Mouse (Mus musculus): Measurements from ENCODE around the gene Frmd6.
A peak's percentile ranks its signal among the peaks of the same experiment; 100 is the strongest.

The Frmd6 gene

DNA sequence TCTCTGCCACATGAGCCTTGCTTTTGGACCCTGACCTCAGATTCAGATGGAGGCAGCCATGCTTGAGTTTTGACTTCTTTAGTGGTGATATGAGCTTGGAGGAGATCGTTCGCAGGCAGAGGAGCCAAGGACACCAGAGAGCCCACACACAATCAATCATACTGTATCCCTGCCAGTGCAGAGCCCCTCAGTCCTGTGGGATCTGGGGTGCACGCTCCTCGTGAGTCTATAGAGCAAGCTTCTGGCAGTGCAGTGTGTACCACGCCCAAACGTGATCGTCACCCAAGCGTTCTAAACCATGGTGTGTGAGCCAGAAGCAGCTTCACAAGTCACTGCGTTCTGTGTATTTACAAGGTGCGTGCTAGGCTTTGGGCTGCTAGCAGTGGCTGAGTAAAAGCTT is 70.8 kb downstream of the Frmd6 start:
- DNase-seq (ENCODE audit: low spot score in 2 of 2) = no peak

DNA sequence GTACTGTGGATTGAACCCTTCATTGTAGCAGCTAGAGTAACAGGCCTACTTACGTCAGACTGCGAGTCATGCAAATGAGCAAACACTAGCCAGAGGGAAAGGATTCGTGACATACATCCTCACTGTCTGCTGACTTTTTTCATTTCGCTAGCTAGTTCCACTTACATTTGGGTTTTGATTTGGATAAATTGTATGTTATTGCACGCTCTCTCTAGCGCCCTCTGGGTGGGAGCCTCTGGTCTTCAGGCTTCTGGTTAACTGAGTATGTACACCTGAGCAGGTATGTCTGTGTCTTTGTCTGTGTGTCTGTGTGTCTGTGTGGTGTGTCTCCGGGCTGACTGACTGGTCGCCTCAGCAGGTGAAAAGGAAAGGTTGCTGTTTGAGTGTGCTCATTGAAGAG is 72.1 kb downstream of the Frmd6 start:
- DNase-seq (ENCODE audit: low spot score in 2 of 2) = no peak

DNA sequence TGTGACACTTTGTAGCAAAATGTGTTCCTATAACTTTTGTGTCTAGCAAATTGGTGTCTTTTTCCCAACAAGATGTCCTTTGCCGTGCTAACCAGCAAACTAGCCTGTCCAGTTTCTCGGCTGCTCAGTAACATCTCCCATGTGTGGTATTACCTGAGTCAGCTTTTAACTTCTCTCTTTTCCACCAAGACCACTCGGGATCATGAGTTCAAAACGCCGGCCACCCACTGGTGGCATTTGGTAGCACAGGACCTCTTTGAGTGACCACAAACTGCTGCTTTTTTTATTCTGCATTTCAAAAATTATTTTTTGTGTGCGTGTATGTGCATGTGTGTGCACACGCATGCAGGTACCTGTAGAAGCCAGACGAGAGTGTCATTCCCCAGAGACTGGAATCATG is 73.1 kb downstream of the Frmd6 start:
- no peak for DNase-seq (ENCODE audit: low spot score in 2 of 2)

DNA sequence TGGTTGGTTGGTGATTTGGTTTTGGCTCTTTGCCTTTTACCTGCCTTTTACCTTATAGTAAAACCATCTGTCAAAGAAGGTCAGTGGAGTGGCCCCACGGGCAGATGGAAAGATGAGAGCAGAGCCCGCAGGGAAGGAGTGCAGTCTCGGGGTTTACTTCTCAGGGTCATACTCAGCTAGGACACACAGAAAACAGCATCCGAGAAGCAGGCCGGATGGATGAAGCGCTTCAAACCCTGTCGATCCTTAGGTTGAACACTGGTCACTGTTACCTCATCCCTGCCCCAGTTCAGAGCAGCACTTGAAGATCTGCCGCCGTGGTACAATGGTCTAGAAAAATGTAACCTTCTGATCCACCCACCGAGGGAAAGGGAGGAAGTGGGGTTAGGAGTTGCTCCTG is 79.2 kb downstream of the Frmd6 start:
- DNase-seq (ENCODE audit: low spot score in 2 of 2) = no peak

DNA sequence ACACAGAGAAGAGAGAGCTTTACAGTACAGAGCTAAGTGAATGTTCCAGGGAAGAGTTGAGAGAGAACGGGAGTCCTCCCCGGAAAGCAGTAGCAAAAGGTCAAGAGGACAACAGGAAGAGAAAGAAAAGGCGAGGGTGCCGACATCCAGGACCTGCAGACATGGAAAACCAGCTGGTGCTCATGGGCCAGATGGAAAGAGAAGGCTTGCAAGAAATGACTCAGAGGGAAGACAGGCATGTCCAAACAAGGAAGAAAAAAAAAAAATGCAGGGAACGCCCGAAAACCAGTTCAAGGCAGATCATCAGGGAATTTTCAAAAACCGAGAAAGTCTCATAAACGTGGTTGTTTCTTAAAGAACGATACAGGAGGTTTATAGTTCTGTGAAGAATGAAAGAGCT is 81.6 kb downstream of the Frmd6 start:
- DNase-seq (ENCODE audit: low spot score in 2 of 2) = peak; percentile 73

DNA sequence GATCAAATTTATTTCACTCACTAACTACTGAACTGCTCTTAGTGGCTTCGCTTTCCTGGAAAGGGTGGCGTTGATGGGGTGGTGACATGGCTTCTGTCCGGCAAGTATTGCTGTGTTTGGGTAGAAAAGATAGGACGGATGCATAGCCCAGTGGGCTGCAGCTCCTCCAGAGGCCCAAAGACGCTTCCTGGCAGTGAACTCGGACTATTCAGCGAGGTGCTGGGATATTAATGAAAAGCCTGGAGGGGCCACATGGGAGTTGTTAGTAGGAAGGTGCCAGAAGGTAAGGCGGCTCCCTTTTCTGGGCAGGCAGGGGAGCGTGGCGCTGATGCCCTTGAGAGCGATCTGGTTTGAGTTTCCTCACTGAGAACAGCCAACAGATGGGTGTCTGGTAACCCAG is 82.3 kb downstream of the Frmd6 start:
- DNase-seq (ENCODE audit: low spot score in 2 of 2) = no peak

DNA sequence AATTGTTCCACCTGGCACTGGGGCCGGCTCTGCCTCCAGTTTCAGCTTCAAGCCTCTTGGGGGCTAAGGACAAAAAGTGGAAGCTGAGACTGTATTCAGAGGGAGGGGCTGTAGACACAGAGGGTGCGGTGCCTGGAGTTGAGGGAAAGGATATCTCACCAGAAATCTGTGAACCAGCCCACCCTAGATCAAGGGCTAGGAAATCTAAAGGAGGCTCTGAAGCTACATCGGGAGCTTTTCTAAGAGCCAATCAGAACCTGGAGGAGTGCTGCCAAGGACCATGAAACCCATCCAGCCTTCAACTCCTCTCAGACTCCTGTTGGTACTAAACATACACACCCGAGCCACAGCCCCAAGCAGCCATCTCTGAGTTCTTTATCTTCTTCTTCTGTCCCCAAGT is 82.8 kb downstream of the Frmd6 start:
- no peak for DNase-seq (ENCODE audit: low spot score in 2 of 2)

DNA sequence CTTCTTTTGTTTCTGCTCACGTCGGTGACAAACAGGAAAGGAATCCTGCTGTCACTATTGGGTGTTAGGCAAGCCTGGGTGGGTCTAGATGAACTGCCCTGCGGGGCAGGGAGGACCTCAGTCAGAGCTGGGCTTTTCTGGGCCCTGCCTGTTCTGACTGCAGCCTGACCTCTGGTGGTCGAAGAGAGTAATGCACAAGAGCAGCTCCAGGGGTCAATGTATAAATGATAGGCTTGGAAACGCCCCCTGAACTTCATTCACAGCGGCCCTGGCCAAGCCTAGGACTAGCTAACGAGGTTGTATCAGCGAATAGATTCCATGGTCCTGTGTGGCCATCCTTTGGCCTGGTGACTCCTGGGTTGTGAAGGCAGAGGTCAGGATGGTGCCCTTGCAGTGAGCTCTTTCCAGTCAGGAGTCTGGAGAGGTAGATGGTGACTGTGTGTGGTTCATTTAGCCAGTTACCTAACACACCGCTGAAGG is 85.0 kb downstream of the Frmd6 start:
- DNase-seq (ENCODE audit: low spot score in 2 of 2) = peak; percentile 78 to 86

DNA sequence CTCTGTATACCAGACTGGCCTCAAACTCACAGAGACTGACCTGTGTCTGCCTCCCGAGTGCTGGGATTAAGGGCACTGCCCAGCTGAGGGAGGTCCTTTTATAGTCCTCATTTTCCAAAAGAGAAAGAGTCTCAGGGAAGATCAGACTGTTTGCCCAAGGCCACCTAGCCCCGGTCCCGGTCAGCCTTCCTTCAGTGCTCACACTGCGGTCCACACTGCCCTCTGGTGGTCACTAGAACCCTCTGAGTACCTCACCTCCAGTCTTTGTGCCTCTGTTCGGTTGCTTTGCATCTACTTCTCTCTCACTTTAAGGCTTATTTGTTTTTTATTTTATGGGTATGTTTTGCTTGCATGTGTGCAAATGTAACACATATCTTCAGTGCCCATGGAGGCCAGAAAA is 85.7 kb downstream of the Frmd6 start:
- peak; percentile 74 to 83 for DNase-seq (ENCODE audit: low spot score in 2 of 2)

DNA sequence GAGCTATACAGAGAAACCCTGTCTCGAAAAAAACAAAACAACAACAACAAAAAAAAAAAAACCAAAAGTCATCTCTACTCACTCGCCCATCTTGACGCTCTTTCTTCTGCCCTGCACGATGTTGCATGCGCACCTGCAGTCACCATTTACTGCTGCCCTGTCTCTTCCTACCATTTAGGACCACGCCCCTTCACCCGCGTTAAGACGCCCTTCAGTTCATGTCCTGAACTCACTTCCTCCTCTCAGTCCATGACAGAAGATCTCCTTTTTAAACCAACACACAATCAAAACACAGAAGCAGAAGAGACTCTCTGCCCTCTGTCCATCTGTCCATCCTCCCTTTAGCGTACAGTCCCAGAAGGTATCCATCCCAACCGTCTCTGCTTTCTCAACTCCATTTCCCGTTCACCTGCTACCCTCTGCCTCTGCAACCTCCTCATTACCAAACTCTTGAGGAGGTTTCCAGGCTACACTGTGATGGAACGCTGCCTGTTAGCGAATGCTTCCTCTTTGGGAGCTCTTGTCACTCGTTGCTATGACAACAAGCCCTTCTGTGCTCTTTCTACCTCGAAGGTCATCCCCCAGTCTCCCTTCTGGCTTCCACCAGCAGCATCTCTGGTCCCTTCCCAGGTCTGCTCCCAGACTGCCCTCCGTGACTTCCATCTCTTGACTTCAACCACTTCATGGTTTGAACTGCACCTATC is 86.5 kb downstream of the Frmd6 start:
- no peak for DNase-seq (ENCODE audit: low spot score in 2 of 2)

DNA sequence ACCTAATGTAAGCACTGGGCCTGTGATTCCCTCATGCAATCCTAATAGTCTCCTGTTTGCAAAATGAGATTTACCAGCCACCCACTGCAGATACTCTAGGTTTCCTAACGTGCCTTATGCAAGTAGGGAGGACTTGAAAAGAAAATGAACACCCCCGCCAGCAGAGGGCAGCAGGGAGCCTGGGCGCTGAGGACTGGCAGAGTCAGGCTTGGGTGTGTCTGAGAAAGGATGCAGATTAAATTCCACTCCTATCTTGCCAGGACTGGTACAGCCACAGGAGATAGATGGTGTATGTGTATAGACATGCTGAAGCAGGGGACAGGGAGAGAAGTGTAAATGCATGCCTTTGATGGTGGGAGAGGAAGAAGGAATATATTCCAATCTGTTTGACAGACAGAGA is 88.1 kb downstream of the Frmd6 start:
- DNase-seq (ENCODE audit: low spot score in 2 of 2) = peak in 1 of 2 experiments; percentile 54

DNA sequence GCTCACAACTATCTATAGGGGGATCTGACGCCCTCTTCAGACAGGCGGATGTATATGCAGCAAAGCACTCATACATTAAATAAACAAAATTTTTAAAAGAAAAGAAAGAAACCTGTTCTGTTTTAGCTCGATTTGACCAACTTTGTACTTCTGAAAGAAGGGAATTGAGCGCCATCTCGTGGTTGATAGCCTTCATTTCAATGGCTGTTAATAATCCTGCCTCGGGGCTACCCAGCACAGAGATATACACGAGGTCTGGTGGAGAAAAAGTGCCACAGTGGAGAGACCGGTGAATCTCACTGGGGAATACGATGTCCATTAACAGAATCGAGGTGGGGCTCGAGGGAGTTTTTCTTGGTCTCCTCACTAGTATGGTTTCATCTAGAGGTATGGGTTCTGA is 89.1 kb downstream of the Frmd6 start:
- DNase-seq (ENCODE audit: low spot score in 2 of 2) = no peak

DNA sequence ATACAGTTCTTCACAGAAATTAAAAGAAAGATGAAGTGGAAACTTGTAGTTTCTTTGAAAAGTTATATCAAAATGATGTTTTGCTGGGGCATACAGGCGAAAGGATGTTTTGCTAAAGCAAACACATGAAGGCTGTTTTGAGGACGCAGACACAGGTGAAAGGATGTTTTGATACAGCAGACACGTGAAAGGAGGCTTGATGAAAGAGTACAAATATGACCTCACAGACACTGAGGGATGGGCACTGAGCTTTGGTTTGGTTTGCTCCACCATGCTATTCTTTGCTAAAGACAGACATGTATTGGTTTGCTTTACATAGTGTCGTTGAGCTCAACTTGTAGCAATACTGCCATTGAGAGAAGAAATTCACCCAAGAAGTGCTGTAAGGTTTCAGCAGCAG is 104.5 kb downstream of the Frmd6 start:
- no peak for DNase-seq (ENCODE audit: low spot score in 2 of 2)

DNA sequence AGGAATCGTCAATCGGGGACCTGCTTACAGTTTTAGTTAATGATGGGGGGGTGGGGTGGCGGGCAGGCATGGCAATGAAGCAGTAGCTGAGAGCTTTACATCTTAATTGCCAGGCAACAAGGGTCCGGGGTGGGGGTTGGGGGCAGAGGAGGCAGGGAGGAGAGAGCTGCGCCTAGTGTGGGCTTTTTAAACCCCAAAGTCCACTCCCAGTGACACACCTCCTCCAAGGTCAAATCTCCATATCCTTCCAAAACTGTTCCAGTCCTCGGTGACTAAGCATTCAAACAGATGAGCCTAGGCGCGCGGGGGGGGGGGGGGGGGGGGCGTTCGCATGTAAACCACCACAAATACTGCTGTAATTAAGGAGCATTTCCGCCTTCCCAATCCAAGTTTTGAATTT is 111.8 kb downstream of the Frmd6 start:
- no peak for DNase-seq (ENCODE audit: low spot score in 2 of 2)

DNA sequence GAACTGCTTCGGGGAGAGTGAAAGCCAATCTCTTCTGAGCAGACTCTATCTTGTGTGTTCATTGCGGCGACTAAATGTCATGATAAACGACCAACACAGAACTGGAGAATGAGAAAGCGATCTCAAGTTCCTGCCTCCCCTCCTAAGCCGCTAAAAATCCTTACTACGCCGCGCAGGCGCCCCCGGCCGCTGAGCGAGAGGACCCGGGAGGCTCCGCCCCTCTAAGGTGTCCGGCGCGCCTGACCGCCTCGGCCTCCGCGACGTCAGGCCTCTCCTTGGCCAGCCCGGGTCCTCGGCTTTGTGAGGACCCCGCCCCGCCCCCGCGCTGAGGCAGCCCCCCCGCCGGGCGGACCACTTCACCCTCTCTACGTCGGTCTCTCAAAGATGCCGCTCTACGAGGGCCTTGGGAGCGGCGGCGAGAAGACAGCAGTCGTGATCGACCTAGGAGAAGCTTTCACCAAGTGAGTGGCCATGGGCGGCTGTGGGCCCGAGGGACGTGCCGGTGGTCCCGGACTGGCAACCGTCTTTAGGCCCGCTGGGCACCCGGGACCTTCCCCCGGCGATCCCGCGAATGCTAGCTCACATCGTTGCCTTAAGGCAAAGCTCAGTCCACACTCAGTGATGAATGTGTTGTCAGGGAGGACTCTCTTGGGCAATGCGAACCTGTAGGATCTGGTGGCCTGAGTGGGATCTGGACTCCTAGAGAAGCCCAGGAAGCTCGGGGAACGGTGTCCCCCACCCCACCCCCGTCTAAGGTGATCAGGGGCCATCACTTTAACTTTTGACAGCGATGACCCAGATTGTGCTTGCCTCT is 112.5 kb downstream of the Frmd6 start, which contains the start of gene Actr10:
TSS of gene Actr10 (plus strand) at position 287 of the 814 bp plus-strand sequence.
- DNase-seq (ENCODE audit: low spot score in 2 of 2) = peak; percentile 90 to 91

DNA sequence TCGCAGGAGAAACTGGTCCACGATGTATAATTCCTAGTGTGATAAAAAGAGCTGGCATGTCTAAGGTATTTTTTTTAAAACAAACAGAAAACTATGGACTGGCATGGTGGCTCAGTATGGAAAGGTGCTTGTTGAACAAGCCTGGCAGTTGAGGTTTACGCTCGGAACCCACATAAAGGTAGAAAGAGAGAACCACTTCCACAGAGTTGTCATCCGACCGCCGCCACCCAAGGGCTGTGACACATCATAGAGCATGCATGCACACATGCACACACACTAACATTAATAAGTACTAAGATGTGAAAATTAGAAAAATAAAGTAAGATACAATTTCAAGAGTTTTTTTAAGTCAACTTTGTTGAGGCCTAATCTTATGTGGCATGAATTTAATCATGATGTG is 115.5 kb downstream of the Frmd6 start:
- no peak for DNase-seq (ENCODE audit: low spot score in 2 of 2)

DNA sequence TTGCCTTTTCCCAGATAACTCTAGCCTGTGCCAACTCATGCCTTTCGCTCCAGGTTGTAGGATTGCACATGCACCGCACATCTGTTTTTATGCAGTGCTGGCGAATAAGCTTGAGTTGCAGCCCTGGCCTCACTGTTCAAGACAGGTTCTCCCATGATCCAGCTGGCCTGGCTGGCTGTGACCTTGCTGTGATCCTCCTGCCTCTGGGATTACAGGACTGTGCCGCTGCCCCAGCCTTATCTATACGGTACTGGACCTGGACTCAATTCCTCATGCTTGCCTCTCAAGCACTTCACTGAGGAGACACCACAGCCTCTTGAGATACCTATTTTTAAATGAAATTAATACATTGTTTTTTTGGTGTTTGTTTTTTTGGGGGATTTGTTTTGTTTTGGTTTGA is 118.9 kb downstream of the Frmd6 start:
- peak in 1 of 2 experiments; percentile 11 for DNase-seq (ENCODE audit: low spot score in 2 of 2)

DNA sequence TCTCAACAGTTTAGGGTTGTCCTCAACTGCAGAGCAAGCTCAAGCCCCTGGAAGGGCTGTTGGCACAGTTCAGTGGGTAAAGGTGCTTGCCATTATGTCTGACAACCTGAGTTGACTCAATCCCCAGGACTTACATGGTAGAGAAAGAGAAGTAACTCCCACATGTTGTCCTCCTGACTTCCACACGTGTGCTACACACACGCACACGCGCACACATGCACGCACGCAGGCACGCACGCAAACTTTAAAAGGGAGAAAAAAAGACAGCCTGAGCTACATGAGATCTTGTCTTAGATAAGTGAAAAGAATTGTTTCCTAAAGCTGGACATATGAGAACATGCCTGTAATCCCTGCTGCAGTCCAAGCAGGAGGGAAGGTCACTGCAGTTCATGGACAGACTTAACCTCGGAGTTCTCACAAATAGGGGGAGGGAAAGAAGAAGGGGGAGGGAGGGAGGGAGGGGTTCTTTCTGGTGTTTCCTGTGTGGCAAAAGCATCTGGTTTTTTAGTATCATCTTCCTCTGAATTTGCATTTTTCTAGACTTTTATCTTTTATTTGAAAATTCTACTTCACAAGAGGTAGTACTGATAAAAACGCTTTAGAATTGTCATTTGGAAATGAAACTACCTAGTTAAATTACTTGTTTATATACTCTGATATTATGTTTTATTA is 121.4 kb downstream of the Frmd6 start:
- no peak for DNase-seq (ENCODE audit: low spot score in 2 of 2)
